Mouse (Mus musculus) G1E (cell line): ENCODE results near the gene Chd9.

Experiments
- CTCF ChIP-seq: IDR thresholded peaks from 2 replicates; pipeline ENCODE4 v1.5.1; 2012; ENCODE audit warnings: low read depth, low read length, inconsistent platforms, mixed read lengths
- GATA1 ChIP-seq: IDR thresholded peaks from 2 replicates; pipeline ENCODE4 v1.6.1; 2012; ENCODE audit warnings: borderline replicate concordance, low read length, inconsistent platforms, mixed read lengths

- TF ChIP-seq CTCF, result no peak
- TF ChIP-seq GATA1, result no peak
These were observed 228.7 kb downstream of the Chd9 start for GRCm38 (mm10) chr8:91056848-91057247.
